Mouse (Mus musculus): Measurements from ENCODE around the gene Usp40. TPM values are rescaled to one million over a fixed set of nuclear protein-coding genes. Genes with fewer than 3 reads are reported as not detected.
A peak's percentile ranks its signal among the peaks of the same experiment; 100 is the strongest.
"Not testable (repeated sequence)": the region's sequence is repeated elsewhere in the genome, so short reads cannot be mapped to it uniquely, and the experiment has no call there.

Gene Usp40
- polyA plus RNA-seq (2012; rRNA removed), result 6.3 and 9.9 TPM in 2 replicates

DNA sequence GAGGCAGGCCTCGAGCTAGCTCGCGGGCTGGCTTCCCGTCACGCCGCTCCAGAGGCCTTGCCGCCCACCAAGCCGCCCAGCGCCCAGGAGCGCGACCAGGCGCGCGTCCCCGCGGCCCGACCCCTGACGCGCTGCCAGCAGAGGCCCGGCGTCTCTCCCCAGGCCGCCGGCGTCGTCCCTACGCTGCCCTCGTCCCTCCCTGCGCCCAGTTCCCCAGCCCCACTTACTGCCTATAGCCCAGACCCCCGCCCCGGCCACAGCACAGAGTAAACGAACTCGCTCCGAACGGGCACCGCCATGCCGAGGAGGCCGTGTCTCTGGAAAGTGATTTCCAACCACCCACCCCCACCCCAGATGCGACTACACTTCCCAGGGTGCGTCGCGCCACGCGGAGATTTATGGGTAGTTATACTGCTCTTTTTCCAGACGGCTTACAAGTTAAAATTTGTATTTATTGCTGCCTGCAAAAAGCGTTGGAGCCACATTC, at the start of gene Usp40:
TSS of gene Usp40 (minus strand) at position 341 of the 487 bp plus-strand sequence.
- H3K4me3 ChIP-seq (replicated peaks; ENCODE audit: extremely low read depth, low read depth, low read length), result peak within 1 kb of the TSS; percentile 89
- H3K4me1 ChIP-seq (ENCODE audit: control insufficient read depth, insufficient read depth, low read length), result no peaks in the 10 kb centered on the region; the same call in 1 of the 2 replicates
- DNase-seq, result peak; percentile 79
- TF ChIP-seq CTCF (IDR thresholded peaks at IDR 0.05; ENCODE audit: insufficient read depth, low read length) (no peak), POLR2A (IDR thresholded peaks at IDR 0.05; ENCODE audit: borderline replicate concordance, extremely low read depth, low read depth, low read length) (peak; percentile 59; the same call in 1 of the 2 replicates)
- WGBS, result under 1% methylated on average over 45 of the region's 45 CpGs

DNA sequence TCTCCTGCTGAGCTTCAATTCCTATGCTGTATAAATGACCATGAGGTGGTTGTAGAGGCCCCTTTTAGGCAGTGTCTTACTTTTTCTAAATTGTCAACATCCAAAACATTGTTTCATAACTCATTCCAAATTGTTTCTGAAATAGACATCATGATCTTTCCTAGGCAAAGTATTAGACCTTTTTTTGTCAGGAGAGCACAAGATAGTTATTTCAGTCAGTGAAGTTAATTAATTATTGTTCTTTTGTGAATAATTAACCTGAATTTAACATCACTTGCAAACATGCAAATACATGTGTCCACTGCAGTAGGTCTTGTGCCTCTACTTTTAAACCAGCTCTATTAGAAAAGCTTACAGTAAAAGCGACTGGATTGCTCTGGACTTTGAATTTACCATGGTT, 46.7 kb upstream of the Usp40 start, which contains the start of gene Ugt1a10:
TSS of gene Ugt1a10 (plus strand) at position 301 of the 400 bp plus-strand sequence.
- no peak within 1 kb of the TSS for H3K4me3 ChIP-seq (replicated peaks; ENCODE audit: extremely low read depth, low read depth, low read length)
- no peak for TF ChIP-seq CTCF (IDR thresholded peaks at IDR 0.05; ENCODE audit: insufficient read depth, low read length)
- no peak for TF ChIP-seq POLR2A (IDR thresholded peaks at IDR 0.05; ENCODE audit: borderline replicate concordance, extremely low read depth, low read depth, low read length)
- no peaks in the 10 kb centered on the region for H3K4me1 ChIP-seq (ENCODE audit: control insufficient read depth, insufficient read depth, low read length)
- no peak for DNase-seq
- 85% methylated on average over 1 of the region's 1 CpGs for WGBS

DNA sequence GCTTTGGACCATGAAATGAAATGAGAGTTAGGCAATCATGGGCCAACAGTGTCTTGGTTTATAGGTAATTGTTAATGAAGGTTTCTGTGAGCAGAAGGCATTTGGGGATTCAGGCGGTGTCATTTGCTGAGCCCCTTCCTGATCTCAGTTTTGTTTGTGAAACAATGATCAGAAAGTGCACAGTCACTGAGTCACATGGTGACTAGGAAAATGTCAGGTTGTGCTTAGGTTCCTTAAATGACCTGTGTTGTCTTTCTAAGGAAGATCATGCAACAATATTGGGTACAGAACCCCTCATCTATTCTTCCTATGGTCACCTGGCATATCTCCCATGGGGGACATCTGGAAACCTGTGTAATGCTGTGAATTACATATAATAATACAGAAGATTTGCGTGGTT, 39.1 kb upstream of the Usp40 start:
- not testable (repeated sequence) for DNase-seq; H3K4me3 ChIP-seq (replicated peaks; ENCODE audit: extremely low read depth, low read depth, low read length); H3K4me1 ChIP-seq (ENCODE audit: control insufficient read depth, insufficient read depth, low read length)
- WGBS, result 92% methylated on average over 2 of the region's 2 CpGs

DNA sequence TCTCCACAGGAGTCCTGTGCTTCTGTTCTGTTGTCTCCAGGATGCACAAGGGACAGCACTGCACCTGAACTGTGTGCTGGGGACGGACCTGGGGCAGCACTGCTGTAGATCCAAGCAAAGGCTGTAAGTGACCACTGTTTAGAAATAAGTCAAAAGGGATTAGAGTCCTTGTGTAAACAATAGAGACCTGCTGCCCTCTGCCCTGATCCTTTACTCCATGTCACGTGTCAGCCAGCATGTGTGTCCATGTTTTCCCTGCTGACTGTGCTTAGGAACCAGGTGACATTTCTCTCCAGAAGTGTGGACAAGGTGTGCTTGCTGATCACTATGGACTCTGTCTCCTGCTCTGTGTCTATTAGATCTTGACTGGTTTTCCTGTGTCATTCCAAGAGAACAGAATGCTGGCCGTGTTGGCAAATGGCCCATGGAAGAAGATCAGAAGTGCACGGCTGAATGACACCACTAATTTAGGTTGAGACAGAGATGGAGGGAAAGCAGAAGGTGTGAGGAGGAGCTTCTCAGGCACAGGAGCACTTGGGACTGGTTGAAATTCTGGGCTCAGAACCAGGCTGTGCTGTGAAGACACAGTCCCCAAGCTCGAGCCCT, 36.6 kb upstream of the Usp40 start:
- not testable (repeated sequence) for H3K4me3 ChIP-seq (replicated peaks; ENCODE audit: extremely low read depth, low read depth, low read length); H3K4me1 ChIP-seq (ENCODE audit: control insufficient read depth, insufficient read depth, low read length); DNase-seq
- 54% methylated on average over 4 of the region's 5 CpGs for WGBS

DNA sequence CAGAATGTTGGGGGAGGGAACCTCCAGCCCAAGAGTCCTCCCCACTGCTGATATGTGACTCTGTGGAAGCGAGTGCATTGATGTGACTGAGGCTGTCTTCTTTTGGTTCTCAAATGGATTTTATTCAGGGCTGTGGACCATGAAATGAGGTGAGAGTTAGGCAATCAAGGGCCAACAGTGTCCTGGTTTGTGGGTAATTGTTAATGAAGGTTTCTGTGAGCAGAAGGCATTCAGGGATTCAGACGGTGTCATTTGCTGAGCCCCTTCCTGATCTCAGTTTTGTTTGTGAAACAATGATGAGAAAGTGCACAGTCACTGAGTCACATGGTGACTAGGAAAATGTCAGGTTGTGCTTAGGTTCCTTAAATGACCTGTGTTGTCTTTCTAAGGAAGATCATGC, 34.7 kb upstream of the Usp40 start:
- DNase-seq; H3K4me1 ChIP-seq (ENCODE audit: control insufficient read depth, insufficient read depth, low read length); H3K4me3 ChIP-seq (replicated peaks; ENCODE audit: extremely low read depth, low read depth, low read length): not testable (repeated sequence)
- 76% methylated on average over 2 of the region's 2 CpGs for WGBS

DNA sequence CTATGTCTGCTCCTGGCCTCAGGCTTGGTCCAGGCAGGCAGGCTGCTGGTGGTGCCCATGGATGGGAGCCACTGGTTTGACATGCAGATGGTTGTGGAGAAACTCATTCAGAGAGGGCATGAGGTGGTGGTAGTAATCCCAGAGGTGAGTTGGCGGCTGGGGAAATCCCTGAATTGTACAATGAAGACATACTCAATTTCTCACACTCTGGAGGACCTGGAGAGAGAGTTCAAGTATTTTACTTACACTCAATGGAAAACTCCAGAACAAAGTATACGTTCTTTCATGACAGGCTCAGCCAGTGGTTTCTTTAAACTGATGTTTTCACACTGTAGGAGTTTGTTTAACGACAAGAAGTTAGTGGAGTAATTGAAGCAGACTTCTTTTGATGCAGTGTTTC, 16.9 kb upstream of the Usp40 start:
- DNase-seq; H3K4me1 ChIP-seq (ENCODE audit: control insufficient read depth, insufficient read depth, low read length); H3K4me3 ChIP-seq (replicated peaks; ENCODE audit: extremely low read depth, low read depth, low read length): not testable (repeated sequence)
- 51% methylated on average over 3 of the region's 3 CpGs for WGBS

DNA sequence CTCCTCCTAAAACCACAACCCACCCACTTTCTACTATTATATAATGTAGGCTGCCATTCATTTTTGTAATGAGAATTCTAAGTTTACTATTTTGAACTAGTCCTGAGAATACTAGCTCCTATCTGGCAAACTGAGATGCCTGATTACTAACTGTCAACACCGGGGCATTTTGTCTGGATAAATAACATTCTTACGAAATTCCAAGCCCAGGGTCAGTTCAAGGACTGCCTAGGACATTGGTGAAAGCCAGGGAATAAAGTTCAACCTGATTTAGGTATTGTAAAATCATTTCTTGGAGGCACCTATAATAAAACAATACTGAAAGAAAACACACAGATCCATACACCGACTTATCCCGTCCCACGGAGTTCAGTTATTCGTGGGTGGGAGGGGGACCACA, 7.0 kb upstream of the Usp40 start:
- H3K4me1 ChIP-seq (ENCODE audit: control insufficient read depth, insufficient read depth, low read length), result no peaks in the 10 kb centered on the region
- DNase-seq, result no peak
- no peak overlapping the region for H3K4me3 ChIP-seq (replicated peaks; ENCODE audit: extremely low read depth, low read depth, low read length)
- WGBS, result 87% methylated on average over 6 of the region's 6 CpGs
- TF ChIP-seq POLR2A (IDR thresholded peaks at IDR 0.05; ENCODE audit: borderline replicate concordance, extremely low read depth, low read depth, low read length), result no peak
- no peak for TF ChIP-seq CTCF (IDR thresholded peaks at IDR 0.05; ENCODE audit: insufficient read depth, low read length)

DNA sequence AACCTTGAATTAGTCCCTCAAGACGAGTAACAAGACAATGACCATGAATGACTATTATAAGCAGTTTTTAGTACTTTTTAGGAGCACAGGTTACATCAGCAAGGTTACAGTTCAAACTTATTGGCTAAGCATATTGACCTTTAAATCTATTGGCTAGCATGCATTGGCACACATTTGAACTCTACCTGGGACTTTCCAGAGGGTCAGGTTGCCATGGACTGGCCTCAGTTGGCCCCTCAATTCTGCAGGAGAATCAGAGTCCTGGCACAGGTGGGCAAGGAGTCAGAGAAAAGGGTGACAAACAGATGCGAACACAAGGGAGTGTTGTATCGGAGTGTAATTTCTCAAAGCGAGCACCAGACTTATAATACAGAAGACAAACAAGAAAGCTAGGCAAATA, 6.3 kb upstream of the Usp40 start:
- TF ChIP-seq CTCF (IDR thresholded peaks at IDR 0.05; ENCODE audit: insufficient read depth, low read length) (no peak), POLR2A (IDR thresholded peaks at IDR 0.05; ENCODE audit: borderline replicate concordance, extremely low read depth, low read depth, low read length) (no peak)
- WGBS, result 95% methylated on average over 4 of the region's 4 CpGs
- no peak overlapping the region for H3K4me3 ChIP-seq (replicated peaks; ENCODE audit: extremely low read depth, low read depth, low read length)
- H3K4me1 ChIP-seq (ENCODE audit: control insufficient read depth, insufficient read depth, low read length), result no peaks in the 10 kb centered on the region
- no peak for DNase-seq

DNA sequence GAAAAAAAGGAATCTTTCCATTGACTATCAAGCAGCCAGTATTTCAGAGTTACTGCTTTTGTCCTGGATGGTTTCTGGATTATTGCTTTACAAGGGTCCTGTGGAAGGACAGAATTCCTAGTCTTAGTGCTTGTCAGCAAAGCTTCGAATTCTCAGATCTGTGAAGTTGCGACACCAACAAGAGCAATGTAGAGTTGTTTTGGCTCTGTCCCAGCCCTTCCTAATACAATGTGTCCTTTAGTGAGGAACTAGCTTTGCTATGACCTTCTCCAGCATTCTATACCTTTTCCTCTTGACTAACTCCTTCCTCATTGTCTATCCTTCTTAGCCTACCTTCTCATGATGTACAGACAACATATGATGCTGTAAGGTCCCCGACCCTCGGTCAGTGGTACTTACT, 5.8 kb upstream of the Usp40 start:
- no peak for DNase-seq
- Histone ChIP-seq H3K4me1 (ENCODE audit: control insufficient read depth, insufficient read depth, low read length) (no peaks in the 10 kb centered on the region), H3K4me3 (replicated peaks; ENCODE audit: extremely low read depth, low read depth, low read length) (no peak overlapping the region)
- WGBS, result 80% methylated on average over 4 of the region's 4 CpGs
- no peak for TF ChIP-seq CTCF (IDR thresholded peaks at IDR 0.05; ENCODE audit: insufficient read depth, low read length)
- TF ChIP-seq POLR2A (IDR thresholded peaks at IDR 0.05; ENCODE audit: borderline replicate concordance, extremely low read depth, low read depth, low read length), result no peak

DNA sequence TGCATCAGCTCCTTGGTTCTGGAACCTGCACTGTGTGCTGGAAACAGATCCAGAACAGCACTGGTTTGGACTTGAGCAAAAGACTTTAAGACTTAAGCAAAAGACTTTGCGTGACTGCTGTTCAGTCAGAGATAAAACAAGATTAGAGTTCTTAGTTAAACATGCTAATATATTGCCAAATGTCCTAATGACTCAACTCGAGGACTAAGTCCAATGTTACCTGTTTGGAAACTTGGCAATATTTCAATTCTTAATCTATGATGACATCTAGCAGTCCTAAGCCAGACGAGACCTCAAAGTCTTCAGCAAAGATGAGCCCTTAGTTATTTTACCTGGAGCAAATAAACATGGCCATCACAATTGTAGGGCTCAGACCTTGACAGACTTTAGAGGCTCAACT, 5.4 kb upstream of the Usp40 start:
- TF ChIP-seq POLR2A (IDR thresholded peaks at IDR 0.05; ENCODE audit: borderline replicate concordance, extremely low read depth, low read depth, low read length) (no peak), CTCF (IDR thresholded peaks at IDR 0.05; ENCODE audit: insufficient read depth, low read length) (no peak)
- Histone ChIP-seq H3K4me3 (replicated peaks; ENCODE audit: extremely low read depth, low read depth, low read length) (no peak overlapping the region), H3K4me1 (ENCODE audit: control insufficient read depth, insufficient read depth, low read length) (no peaks in the 10 kb centered on the region)
- no peak for DNase-seq
- 51% methylated on average over 3 of the region's 3 CpGs for WGBS

DNA sequence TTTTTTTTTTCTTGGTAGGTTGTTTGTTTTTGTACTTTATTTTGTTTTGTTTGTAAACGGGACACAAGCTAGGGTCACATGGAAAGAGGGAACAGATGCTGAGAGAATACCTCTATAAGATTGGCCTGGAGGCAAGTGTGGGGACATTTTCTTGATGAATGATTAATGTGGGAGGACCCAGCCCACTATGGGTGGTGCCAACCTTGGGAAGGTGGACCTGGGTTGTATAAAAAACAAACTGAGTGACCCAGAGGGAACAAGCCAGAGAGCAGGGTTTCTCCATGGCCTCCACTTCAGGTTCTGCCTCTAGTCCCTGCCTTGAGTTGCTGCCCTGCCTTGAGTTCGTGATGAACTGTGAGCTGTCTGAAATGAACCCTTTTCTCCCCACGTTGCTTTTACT, 1.2 kb upstream of the Usp40 start:
- no peak for TF ChIP-seq POLR2A (IDR thresholded peaks at IDR 0.05; ENCODE audit: borderline replicate concordance, extremely low read depth, low read depth, low read length)
- no peak for TF ChIP-seq CTCF (IDR thresholded peaks at IDR 0.05; ENCODE audit: insufficient read depth, low read length)
- Histone ChIP-seq H3K4me3 (replicated peaks; ENCODE audit: extremely low read depth, low read depth, low read length) (no peak overlapping the region), H3K4me1 (ENCODE audit: control insufficient read depth, insufficient read depth, low read length) (no peaks in the 10 kb centered on the region; the same call in 1 of the 2 replicates)
- WGBS, result 70% methylated on average over 3 of the region's 3 CpGs
- no peak for DNase-seq
